Mouse (Mus musculus) frontal cortex, postnatal 10 days (tissue): ENCODE results near the gene Il1rn.

Source experiments
- DNase-seq, 2 experiments: peaks; one replicate each; pipeline ENCODE4 v3.0.0; 2022; ENCODE audit warnings: low spot score in 2 of 2, mixed read lengths in 1 of 2

Il1rn gene

DNA sequence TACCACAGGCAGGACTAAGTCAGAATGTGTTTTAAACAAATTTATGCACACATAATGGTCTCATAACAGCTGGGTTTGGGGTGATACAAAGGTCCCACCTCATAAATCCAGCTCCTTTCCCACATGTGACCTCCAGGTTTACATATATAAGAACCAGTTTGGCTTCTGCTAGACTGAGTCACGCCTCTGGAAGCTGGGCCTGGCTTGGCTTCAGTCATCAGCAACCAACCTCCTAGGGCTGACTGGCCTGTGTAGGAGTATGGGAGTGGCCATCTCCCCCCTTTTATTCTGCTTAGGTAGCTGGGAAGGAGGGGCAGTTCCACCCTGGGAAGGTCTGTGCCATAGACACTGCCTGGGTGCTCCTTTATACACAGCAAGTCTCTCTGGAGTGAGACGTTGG, at the start of gene Il1rn:
TSS of gene Il1rn (plus strand) at position 309 of the 400 bp plus-strand sequence.
- no peak for DNase-seq

DNA sequence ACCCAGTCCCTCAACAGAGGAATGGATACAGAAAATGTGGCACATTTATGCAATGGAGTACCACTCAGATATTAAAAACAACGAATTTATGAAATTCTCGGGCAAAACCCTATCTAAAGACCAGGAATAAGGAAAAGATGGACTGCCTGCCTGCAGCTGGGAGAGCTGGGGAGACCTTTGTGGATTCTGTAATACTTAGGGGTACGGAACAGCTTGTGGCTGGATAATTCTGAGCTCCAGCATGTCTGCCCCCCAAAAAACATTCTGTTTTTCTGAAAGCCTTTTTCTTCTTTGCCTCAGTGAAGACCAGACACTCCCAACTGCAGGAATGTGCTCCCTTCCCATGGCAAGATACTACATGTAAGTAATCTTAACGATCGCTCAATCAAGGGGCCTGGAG, 45.8 kb upstream of the Il1rn start, which contains the start of gene Il1f10:
TSS of gene Il1f10 (plus strand) at position 301 of the 400 bp plus-strand sequence.
- no peak for DNase-seq

DNA sequence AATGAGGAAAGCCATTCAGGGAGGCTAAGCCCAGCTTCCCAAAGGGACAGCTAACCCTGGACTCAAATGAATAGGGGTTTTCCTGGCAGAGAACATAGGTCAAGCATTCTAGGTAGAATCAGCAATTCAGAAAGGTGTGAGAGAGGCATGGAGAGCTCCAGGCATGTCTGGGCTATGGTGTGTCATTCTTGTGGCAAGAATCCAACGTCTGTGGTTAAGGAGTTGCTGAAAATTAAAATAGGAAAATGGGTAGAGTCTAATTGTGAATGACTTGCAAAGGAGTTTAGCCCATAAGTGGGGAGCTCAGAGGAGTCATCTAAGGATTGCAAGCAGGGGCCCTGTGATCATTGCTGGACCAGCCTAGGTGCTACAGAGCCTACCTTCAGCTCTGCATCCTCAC, 42.0 kb upstream of the Il1rn start:
- no peak for DNase-seq

DNA sequence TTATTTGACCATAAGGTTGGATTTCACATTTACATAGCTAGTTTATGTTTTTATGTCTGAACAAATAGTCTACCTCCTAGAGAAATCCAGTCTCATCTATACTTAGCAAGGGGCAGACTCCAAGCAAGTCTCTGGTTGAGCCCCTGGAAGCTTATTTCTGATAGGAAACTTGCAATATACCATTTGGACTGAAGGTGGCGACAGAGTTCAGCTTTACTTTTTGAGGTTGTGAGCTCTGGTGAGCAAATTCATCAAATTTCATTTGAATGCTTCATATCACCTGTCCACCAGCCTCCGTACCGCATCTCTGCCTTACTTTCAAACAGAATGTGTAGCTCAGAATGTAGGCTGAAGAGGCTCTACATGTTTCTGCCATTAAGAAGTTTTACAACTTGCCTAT, 39.8 kb upstream of the Il1rn start:
- DNase-seq, result peak in 1 of 2 experiments; percentile 22

DNA sequence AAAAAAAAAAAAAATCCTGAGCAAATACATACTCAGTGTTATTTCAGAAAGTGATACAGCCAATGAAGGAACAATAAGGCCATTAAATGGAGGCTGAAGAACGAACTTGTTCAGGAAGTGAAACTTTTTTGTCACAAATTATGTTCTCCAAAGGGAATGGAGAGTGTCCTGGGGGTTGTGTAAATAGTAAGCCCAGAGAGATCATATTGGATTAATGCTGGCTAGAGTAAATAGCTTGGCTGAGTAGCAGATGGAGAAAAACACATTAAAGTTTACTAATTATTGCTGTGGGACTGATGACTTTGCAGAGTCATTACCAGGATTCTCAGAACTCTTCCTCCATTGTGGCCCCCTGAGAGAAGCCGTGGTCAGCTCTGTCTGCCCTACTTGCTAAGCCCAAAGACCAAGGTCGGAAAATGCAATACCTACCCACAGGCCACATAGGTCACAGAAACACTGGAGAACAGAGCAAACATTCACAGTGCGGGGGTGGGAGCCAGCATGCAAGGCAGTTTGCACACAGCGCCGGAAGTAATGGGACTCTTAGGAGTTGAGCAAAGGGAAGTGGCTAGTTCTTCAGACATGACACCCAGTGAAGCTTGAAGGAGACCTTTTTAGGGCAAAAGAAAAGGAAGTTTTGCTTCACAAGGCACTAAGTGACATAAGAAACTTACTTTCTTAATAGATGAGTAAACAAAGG, 25.2 kb upstream of the Il1rn start:
- no peak for DNase-seq

DNA sequence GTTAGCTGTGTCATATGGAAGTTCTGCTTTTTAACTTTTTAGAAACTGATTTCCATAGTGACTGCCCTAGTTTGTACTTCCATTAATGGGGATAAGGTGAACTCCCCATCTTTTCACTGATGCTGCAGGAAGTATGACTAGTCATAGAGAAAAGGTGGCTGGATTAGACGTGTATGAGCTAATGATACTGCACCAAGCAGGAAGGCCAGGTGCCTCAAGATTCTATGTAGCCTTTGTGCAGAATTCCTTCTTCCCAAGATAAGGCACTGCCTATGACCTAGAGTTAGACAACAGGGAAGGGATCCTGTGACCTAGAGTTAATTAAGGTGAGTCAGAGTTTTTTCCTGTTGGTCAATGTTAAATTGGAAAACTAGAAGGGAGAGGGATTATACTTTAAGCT, 19.7 kb upstream of the Il1rn start:
- DNase-seq, result no peak

DNA sequence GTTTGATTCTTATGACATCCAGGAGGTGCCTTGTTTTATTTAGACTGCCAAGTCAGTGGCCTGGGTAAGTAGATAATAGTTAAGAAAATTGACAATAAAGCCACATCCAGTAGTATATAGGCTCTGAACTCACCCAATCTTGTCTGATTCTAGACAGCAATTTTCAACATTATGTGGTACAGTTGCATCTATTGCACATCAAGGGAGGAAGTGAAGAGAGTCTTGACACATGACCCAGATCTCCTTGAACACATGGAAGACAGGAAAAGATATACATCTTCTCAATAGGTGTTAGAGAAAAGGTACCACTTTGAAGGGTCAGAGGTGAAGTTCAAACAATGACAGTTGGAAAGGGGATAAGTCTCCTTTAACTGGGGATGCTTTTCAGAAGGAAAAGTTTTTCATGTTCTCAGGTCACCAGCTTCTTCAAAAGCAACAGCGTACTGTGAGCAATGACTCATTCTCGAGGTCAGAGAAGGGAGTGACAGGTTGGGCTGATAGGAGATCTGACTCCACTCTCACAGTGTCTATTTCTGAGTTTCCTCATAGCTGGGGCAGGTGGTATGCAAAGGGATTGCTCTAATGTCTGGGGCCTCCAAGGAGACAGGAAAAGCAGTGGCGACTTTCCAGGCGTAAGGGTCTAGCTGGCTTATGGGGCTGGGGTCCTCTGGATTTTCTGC, 18.6 kb upstream of the Il1rn start:
- no peak for DNase-seq

DNA sequence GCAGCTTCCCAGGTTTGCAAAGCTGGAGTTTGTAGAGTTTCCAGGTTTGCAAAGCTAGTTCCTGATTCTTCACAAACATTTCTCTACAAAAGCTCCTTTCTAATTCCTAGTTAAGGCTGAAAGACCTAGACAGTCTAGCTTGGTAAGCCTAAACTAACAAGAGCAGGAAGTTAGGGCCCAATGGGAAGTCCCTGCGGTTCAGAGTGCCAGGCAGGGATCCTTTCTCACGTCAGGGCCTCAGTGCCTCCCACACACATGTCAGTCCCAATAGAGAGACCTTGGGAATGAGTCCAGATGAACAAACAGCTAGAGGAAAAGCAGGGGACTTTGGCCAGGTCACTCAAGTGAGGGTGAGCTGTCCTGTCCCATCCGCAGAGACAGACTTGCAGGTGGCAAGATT, 1.3 kb upstream of the Il1rn start:
- DNase-seq, result no peak

DNA sequence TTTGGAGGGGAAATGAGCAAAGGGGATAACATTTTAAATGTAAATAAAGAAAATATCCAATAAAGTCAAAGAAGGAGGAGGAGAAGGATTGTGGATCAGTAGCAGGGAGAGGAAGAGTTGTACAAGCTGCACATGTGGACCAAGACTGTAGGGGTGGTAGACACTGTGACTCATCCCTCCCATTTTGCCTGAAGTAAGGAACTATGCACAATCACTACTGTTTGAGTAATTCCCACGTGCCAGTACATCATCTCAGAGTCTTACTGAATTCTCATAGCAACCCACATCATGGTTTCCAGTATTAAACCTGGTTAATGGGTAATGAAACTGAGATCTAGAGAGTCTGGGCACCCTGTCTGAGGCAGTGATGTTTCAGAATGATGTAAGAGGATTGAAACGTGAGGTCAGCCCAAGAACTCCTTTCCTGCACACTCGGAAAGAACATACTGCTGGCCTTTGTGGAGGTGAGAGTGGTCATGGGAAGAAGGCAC, 4.8 kb downstream of the Il1rn start:
- no peak for DNase-seq

DNA sequence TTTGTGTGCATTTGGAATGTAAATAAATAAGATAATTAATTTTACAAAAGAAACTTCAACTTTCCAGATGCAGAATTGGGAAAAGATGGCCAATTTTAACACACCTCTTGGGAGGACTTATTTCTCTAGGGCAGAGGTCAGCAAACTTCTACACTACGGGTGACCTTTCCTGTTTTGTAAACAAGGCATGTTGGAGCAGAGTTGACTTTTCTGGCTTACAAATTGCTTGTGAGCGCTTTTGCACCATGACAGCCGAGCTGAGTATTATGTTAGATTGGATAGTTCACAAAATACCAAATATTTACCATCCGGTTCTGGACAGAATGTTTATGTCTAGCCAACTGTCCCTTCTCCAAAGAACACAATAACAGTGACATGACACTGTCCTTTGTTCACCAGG, 8.0 kb downstream of the Il1rn start:
- DNase-seq, result no peak

DNA sequence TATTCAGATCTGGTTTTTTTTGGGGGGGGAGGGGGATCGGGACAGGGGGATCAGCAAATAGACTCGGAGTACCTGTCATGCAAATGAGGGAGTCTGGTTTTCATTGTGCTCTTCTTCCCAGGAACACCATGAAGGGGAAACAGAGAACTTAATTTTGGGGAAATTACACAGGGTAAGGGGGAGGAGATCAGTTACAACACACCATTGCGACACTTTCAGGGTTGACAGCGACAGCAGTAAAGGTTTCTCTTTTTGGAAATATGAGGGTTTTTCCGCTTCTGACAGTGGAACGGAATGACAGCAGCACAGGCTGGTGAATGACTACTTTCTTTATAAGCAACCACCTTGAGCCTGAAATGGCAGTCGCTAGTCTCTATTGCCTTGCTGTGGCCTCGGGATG, 8.4 kb downstream of the Il1rn start:
- no peak for DNase-seq

DNA sequence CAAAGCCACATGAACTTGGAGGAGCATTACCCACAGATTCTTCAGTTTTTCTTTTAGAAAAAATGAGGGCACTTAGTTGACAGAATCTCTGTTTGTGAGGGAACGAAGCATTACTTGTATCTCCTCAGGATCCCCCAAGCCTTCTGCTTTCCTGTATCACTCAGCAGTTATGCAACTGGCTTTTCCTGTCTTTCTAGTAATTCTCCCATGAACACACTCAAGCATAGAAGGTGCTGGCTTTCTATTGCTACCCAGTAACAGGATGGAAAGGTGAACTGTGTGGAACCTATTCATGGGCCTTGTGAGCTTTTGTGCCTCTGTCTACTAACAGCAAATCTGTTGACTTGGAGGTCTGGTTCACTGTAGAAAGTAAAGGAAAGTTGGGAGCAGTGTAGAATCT, 11.3 kb downstream of the Il1rn start:
- DNase-seq, result no peak

DNA sequence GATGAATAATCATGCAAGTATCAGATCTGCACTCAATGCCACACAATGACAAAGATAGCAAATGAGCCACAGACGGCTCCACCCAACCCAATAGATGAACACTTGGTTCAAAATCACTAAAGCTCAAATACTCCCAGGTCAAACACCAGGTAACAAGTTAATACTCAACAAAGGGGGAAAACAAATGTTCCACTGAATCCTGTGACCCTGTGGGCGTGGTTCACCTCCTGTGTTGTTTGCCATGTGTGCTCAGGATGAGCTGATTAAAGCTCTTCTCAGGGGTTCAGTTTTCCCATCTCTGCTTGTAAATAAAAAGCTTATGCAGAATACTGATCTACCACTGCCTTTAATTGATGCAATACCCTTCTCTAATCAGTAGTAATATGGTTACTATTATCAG, 14.5 kb downstream of the Il1rn start:
- no peak for DNase-seq

DNA sequence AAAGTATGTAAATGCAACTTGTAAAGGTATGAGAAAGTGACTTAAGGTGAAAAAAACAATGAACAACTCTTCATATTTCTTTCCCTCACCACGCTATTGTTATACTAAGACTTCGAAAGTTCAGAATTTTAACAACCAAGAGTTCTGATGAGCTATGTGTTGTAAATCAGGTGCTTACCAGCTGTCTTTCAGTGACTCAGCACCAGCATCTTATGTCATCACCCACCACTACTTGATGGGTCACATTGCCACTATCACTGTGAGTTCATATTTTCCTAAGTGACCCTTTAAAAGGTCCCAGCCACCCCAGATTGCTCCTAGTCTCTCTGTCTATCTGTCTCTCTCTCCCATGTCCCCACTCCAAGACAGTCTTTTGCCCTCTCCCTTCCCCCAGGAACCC, 16.4 kb downstream of the Il1rn start:
- no peak for DNase-seq

DNA sequence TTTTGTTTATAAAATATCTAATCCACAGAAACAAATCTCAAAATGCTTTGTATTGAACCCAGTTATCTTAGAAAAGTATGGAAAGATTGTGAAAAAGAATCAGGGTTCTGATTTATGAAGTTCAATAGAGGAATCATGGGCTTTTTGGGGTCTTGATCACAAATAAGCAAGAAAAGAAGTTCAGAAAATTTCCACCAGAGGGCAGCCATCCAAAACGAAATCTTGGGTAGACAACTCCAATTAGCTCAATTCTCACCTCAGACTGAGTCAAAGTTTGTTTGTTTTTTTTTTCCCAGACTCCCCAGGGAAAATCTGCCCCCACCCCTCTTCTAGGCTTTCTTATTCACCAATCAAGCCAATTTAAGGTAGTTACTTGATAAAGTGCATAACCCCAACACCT, 21.0 kb downstream of the Il1rn start:
- no peak for DNase-seq

DNA sequence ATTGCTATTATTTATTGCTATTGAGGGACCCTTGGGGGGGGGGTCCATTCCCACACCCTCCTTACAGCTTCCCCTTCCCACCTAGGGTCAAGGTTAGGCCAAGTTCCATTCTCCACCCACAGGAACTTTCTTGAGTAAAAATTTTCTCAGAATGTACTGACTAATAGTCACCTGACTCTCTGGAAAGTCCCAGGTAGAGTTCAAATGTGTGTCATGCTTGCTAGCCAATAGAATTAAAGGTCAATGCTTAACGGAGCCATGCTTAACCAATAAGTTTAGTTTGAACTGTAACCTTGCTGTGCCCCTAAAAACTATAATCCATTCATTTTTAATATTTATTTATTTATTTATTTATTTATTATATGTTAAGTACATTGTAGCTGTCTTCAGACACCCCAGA, 22.7 kb downstream of the Il1rn start:
- no peak for DNase-seq

DNA sequence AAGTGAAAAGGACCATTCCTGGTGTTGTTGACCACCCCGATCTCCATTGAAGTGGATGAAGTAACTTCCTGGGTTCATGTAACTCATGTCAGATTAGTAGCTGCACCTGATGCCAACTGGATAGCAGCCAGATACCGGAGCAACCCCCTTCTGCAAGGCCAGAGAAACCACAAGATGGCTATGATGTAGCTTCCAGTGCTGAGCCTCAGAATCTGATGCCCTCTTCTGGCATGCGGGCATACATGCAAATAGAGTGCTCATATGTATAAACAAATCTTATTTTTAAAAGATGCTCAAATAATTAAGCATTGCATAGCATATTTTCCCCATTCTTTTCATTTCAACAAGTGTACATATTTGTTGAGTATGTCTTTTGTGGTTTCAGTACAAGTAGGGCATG, 27.2 kb downstream of the Il1rn start:
- no peak for DNase-seq

DNA sequence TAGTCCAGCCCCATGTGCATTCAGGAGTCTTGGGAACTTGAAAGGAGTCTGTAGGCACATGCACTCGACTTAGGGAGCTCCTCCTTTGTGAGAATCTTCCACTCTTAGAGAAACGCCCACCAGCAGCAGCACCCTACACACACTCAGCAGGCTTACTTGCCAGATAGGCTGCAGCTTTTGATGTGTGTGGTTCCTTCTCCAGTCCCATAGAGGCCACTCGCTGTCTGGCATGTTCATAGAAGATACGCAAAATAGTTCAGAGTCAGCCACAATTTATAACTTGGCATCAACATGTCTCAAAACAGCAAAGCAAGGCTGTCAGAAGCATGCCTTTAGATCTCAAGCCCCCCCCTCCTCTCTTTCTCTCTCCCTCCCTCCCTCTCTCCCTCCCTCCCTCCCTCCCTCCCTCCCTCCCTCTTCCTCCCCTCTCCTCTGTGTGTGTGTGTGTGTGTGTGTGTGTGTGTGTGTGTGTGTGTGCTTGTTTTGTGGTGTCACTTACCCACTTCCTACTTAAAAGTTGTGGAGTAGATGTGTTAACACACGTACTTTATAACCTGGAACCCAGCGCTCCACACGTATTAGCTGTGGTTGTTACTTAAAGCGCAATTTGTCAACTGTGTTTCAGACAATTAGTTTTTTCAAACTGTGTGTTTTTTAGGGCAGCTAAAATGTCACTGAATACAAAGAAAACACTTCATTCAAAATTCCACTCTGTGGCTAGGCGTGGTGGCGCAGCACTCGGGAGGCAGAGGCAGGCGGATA, 29.7 kb downstream of the Il1rn start:
- DNase-seq, result no peak

DNA sequence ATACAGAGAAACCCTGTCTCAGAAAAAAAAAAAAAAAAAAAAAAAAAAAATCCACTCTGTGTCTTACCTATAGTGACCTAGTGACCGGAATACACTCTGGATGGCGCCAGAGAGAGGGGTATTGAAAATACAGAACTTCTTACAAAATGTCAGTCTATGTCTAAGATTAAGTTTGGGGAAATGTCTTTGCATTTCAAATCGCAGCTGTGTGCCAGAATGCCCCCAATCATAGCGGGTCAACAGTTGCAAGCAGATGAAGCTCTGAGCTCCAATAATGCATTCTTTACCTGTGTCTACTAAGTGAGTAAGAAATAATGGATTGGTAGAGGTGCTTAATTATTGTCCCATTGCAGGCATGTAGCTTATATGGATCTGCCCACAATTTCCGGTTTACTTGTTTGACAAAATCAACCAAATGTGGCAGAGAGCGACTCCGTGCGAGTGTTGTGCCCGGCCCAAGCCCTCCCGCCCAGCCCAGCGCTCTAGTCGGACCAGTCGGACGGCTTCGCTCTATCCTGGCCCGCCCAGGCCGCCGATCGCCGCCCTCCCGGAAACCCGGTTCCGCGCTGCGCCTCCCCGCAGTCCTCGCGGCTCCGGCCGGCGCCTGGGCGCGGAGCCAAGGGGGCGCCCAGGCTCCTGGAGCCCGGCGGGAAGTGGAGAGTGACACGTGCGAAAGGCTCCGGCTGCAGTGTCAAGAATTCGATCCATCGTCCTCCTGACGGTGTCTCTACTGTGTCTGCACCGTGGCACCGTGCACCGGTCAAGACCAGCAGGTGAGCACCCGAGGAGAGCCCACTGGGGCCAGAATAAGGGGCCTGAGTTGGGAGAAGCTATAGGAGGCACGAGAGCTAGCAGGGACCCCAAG, 30.6 kb downstream of the Il1rn start, which contains the start of gene Psd4:
TSS of gene Psd4 (plus strand) at position 551 of the 865 bp plus-strand sequence.
- peak in 1 of 2 experiments; percentile 25 for DNase-seq

DNA sequence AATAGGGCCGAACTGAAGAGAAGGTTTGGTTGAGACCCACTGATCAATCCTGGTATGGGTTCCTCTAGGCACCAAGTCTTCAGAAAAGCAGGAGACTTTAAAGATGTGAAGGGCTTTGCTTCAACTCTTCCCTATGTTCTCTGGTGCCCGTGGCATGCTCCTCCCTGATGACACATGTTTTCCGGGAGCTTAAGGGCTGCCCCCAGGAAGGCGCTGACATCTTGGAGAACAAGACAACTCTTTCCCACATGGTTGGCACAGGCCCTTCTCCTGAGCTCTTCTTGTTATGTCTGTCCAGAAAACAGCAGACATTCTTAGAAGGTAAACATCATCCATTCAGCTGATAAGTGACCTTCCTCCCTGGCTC, 31.2 kb downstream of the Il1rn start:
- no peak for DNase-seq

DNA sequence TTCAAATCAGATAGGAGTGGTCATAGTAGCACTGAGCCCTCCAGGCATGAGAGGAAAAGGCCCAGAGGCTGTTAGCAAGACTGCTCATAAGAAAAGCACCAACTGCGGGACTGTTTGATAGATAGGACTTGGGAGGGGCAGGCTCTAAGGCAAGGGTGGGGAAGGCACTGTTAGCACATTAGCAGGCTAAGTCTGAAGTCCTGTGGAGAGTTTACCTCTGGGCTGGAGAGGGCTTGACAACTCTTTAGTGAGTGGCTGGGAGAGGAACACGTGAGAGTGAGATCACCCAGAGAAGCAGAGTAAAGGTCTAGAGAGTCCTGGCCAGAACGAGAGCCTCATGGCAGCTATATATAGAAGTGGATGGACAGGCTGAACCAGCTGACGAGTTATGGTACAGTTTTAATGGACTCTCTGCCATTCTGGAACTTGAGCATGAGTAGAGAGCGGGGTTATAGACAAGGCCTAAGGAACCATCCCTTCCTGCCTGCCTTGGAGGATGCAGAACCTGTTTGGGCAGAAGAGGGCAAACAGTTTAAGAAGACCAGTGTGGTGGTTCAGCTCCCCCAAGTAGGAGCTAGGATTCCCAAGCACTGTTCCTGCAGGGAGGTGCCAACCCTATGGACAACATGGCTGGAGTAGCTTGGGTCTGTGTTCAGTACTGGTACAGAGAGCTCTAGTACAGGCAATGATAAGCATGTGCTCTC, 42.2 kb downstream of the Il1rn start:
- no peak for DNase-seq
